Mouse (Mus musculus): ENCODE results near the gene Lrrc72.
A peak's percentile ranks its signal among the peaks of the same experiment; 100 is the strongest.
"Not testable (repeated sequence)": the region's sequence is repeated elsewhere in the genome, so short reads cannot be mapped to it uniquely, and the experiment has no call there.

The Lrrc72 gene

GRCm38 (mm10) chr12:36253298-36253697 lies at the start of gene Lrrc72:
Lrrc72 (minus strand) TSS chr12:36253398.
- DNase-seq (ENCODE audit: extremely low spot score) = no peak

DNA sequence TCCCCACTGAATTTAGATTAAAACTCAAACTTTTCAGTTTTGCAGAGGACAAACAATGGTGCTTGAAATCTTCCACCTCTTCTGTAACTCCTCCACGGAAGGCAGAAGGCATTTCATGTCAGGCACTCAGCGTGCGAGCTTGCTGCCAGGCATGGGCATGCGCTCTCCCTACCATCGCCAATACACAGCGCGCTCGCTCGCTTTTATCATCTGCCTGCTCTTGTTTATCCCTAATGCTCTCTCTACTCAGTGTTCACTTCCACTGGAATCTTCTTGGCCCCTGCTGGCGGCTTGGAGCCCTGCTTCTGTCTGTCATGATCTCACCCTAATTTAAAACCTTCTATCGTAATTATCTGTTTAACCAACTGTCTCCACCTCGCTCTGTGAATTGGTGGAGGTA lies 49.1 kb upstream of the Lrrc72 start:
- DNase-seq (ENCODE audit: extremely low spot score) = no peak

GRCm38 (mm10) chr12:36291346-36291745 lies 38.1 kb upstream of the Lrrc72 start:
- no peak for DNase-seq (ENCODE audit: extremely low spot score)

DNA sequence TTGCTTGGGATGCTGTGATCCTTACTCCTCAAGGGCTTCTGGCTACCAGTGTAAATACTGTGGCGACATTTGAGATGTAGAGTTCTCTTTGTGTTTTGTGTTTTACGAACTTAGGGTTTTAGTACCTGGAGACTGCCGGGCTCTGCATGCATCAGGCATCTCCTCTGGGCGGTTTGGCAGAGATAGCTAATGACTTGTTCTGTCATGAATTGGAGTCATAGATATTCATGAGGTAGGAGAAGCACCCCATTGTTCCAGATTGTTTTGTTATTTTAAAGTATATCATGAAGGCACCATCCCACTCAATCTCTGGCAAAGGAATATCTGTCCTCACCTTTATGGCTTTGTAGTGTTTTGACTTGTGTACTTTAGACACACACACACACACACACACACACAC lies 37.3 kb upstream of the Lrrc72 start:
- no peak for DNase-seq (ENCODE audit: extremely low spot score)

GRCm38 (mm10) chr12:36289634-36290033 lies 36.4 kb upstream of the Lrrc72 start:
- no peak for DNase-seq (ENCODE audit: extremely low spot score)

DNA sequence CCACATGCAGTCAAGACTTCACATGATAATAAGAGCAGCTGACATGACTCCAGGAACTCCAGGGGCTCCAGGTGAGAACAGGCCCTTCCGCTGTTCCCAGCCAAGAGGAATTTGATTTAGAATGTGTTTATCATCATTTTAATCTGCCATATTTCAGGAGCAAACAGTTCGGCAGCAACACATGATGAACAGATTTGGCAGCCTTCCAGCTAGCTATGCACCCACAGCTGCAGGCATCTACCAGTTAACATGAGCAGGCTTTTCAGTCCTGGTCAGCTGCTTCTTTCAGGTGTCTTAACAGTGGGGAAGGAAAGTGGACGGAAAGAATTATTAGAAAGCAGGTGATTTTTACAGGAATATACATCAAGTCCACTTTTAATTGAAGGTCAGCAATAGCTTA lies 21.6 kb upstream of the Lrrc72 start:
- DNase-seq (ENCODE audit: extremely low spot score) = no peak

- no peak for DNase-seq (ENCODE audit: extremely low spot score)
These were observed 14.6 kb upstream of the Lrrc72 start for GRCm38 (mm10) chr12:36267670-36268246.

DNA sequence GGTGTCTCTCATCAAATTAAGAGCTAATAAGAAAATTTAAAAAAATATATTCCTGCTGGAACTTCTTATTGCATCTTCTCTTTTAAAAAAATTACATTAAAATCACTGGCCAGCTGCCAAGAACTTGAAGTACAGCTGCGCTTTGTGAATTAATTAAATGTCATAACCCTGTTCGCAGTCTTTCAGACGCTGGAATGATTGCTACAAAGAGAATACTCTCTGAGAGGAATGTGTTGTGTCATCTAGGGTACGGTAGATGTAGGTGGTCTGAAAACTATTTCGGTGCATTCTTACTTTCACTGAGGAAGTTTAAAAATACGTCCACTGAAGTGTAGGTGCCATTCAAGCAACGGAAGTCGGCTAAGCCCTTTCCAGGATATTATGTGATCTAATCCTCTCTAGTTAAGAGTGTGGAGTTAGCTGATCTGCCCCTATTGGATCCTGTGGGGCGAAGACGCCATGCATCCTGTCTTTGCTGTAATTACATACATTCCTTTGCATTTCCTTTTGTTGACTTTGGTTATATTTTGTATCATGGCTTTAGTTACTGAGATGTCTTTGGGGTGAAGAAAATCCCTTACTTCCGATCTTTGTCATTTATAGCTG lies 9.0 kb upstream of the Lrrc72 start:
- DNase-seq (ENCODE audit: extremely low spot score) = no peak

- no peak for DNase-seq (ENCODE audit: extremely low spot score)
These were observed 2.2 kb upstream of the Lrrc72 start for GRCm38 (mm10) chr12:36255413-36255812.

DNA sequence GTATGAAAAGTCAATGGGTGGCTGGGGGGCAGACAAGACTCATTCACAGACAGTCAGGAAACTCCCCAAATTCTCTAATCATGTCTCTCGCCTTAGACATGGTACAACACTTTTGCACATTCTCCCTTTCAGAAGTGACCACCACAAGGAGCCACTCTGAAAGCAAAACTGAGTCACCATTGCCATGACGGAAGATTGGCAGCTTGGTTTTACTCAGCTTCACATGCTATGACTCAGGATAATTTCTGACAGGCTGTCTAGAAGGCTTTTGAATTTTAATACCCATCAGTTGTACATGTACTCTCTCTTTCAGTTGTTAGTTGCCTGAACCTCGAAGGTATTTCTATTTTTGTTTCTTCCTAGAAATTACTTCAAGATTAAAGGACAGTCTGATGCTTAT lies 12.0 kb downstream of the Lrrc72 start:
- no peak for DNase-seq (ENCODE audit: extremely low spot score)

- DNase-seq (ENCODE audit: extremely low spot score) = no peak
These were observed 21.8 kb downstream of the Lrrc72 start for GRCm38 (mm10) chr12:36231386-36231785.

- no peak for DNase-seq (ENCODE audit: extremely low spot score)
These were observed 28.8 kb downstream of the Lrrc72 start for GRCm38 (mm10) chr12:36224392-36224791.

DNA sequence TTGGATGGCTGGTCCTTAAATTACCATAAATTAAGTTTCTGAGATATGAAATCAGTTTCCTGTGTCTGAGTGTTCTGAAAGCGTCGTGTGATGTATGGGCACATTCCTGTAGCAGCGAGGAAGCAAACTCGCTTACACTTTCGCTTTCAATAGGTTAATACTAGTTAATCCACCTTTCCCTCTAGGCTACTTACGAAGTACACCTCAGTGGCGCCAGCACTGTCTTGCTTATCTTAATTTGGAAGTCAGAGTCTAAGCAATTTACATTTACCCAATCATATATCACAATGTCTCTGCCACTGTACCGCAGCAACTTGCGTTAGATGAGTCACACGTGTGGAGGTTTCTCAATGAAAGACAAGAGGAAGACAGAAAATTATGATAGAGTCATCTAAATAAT lies 36.3 kb downstream of the Lrrc72 start:
- no peak for DNase-seq (ENCODE audit: extremely low spot score)

DNA sequence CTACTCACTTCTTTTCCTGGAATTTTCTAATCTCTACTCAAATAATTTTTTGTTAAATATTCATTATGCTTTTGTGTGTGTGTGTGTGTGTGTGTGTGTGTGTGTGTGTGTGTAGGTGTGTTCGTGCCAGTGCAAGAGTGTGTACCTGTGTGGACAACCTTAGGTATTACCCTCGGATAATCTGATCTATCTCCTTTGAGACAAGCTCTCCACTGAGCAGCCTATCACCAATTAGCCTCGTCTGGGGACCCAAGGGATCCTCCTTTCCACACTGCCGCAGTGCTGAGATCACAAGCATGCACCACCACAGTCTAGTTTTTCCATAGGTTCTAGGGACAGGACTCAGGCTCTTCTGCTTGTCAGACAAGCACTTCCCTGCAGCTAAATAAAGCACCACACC lies 37.0 kb downstream of the Lrrc72 start:
- DNase-seq (ENCODE audit: extremely low spot score) = no peak

DNA sequence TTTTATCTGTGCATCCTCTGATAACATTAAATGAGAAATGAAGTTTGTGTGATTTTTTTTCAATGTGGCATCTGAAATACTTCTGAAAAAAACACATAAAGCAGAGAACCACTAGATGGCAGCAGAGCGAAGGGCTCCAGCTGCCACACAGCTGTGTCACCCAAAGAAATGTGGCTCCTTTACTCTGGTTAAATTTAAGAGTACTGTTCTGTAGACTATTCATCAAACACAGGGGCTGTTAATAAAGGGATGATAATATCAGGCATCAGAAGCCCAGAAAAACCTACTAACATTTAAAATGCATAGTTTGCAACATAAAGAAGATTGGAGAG lies 38.1 kb downstream of the Lrrc72 start:
- DNase-seq (ENCODE audit: extremely low spot score) = peak; percentile 61

DNA sequence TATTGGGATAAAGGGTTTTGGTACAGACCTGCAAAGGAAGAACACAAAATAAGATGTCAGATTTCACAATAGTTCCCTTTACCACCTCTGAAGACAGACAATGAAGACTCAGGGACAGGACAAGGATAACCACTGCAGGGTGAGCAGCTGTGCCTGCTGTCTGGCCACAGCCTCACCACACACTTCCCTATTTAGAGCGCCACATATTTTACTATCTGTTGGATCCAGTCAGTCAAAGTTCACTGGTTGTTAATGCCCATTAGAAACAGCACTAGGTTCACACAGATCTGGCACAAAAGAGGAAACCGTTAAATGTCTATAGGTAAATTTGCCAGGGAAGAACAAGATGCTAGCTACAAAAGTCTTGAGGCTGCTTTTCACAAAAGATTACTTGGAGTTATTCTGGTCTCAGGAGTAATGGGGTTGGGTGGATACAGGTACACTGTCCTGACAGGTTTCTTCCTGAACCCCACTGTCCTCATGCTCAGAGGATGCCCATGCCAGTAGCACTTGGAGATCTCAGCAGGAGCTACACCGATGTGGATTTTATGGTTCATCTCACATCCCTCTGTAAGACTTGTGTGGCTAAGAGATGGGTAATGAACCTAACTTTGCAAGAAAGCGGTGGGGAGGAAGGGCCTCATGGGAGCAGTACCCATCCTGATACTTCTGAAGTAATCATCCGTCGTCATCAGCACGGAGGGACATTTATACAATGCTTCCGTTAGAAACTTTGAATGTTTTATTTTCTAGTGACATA lies 38.6 kb downstream of the Lrrc72 start:
- DNase-seq (ENCODE audit: extremely low spot score) = no peak

DNA sequence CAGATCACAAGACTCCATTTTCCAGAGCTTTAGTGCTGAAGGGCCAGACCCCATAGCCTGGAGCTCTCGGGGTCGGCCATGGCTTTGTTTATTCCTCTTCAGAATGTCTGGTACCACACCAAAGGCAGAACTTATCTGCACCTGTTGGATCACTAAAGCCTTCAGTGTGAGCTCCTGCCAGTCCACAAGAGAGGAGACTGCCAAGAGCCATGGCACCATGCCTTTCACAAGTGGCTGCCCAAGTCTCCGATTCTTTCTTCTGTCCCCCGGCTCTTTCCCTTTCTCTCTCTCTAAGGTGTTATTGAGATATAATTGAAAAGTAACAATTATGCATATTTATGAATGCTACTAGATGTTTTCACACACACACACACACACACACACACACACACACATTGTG lies 43.1 kb downstream of the Lrrc72 start:
- no peak for DNase-seq (ENCODE audit: extremely low spot score)

DNA sequence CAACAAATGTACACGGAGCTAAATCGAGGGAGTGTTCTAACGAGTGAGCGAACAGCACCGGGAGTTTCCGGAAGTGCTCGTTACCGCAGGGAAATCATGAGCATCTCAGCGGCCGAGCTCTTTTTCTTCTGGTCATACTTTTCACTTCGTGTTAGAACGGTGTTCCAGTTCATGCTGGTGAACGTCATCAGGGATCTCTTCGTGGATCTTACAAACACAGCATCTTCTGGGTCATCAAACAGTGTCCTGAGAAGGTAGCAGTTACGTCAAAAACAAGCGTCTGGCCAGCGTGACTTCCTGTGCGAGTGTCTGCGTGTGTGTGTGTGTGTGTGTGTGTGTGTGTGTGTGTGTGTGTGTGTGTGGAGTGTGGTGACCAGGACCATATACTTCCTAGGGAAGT lies 44.7 kb downstream of the Lrrc72 start:
- no peak for DNase-seq (ENCODE audit: extremely low spot score)

- no peak for DNase-seq (ENCODE audit: extremely low spot score)
These were observed 45.4 kb downstream of the Lrrc72 start for GRCm38 (mm10) chr12:36207800-36208148.

GRCm38 (mm10) chr12:36207072-36207799 lies 46.0 kb downstream of the Lrrc72 start:
- DNase-seq (ENCODE audit: extremely low spot score) = peak; percentile 15

- not testable (repeated sequence) for DNase-seq (ENCODE audit: extremely low spot score)
These were observed 47.5 kb downstream of the Lrrc72 start for GRCm38 (mm10) chr12:36205579-36206119.

DNA sequence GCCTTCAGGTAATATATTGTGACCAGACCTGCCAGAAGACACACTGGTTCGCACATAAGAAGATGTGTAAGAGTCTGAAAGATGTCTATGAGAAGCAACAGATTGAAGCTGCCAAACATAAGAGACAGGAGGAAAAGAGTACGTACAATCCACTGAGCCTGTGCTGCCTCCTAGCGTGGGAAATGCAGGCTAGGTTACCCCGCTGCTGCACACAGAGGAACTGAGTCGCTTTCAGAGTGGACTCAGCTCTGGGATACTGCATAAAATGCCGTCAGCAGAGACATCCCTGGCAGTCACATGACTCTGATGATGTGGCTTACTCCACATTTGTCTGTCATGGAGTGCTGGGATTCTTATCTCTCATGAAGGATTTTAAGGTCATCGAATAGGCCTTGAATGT lies 58.2 kb downstream of the Lrrc72 start:
- no peak for DNase-seq (ENCODE audit: extremely low spot score)

GRCm38 (mm10) chr12:36190343-36190742 lies 62.9 kb downstream of the Lrrc72 start:
- DNase-seq (ENCODE audit: extremely low spot score) = no peak

Data from embryo, embryonic 9.5 days (tissue).